In the genomic region with DNA sequence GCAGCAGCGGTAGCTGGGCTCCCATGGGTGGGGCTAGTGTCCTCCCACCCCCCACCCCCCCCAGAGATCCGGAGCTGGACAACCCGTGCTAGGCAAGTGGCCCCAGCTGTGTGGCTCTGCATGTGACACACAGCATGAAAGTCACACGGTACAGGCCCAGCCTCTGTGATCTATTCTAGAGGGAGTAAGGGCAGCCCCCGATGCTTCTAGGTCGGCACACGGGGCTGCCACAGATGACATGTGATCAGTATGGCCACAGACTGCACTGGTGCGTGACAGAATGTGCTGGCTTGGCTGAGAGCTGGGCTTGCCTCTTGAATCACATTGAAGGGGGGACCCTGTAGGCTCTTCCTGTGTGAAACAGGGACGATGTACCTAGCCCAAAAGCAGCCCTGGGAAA, we compare ENCODE assay signal across 12 mouse cellular contexts. TPM values are rescaled to one million over a fixed set of nuclear protein-coding genes. Genes with fewer than 3 reads are reported as not detected.
DNase-seq lines count a peak whose midpoint lies in the region; ATAC-seq and TF ChIP-seq lines count a peak whose summit lies in the region.
"Had no signal": no experiment of that assay in that cellular context is flagged by ENCODE, and none has a peak within 500 bp of the region (broad histone marks: within the 10 kb centered on the region; RNA-seq: fewer than 3 reads in every experiment).

No protein-coding gene starts in this region.

- H3K4me3 ChIP-seq in forebrain, embryonic 10.5 days = no peak overlapping the region
- H3K4me3 ChIP-seq in forebrain, embryonic 12.5 days (replicated peaks) = no peak overlapping the region
- H3K4me3 ChIP-seq in kidney, embryonic 16.5 days (ENCODE audit: low read length) = no peak overlapping the region
- no peak overlapping the region for H3K4me3 ChIP-seq in neural tube, embryonic 13.5 days
- no peak overlapping the region for H3K4me3 ChIP-seq in cerebellum, adult 2 months (replicated peaks; ENCODE audit: insufficient read depth, low read depth, low read length)
- H3K4me3 ChIP-seq: liver, embryonic 12.5 days had no signal

- WGBS in forebrain, embryonic 10.5 days = 81% methylated on average over 9 of the region's 9 CpGs
- 78% methylated on average over 9 of the region's 9 CpGs for WGBS in forebrain, embryonic 12.5 days
- 32% methylated on average over 9 of the region's 9 CpGs for WGBS in kidney, embryonic 16.5 days
- 62% methylated on average over 9 of the region's 9 CpGs for WGBS in neural tube, embryonic 13.5 days
- WGBS in cerebellum, adult 2 months = 29% methylated on average over 9 of the region's 9 CpGs

- CTCF ChIA-PET in Patski (lab: Charles Lee) = interaction anchor here (1.0 kb wide), 1 partner anchor 109 kb away, joined by 3 read pairs; no protein-coding TSS in a partner anchor

- TF ChIP-seq CTCF in Patski (IDR thresholded peaks at IDR 0.05) = no peak
- no peak for TF ChIP-seq CTCF in cerebellum, adult 2 months (IDR thresholded peaks at IDR 0.05; ENCODE audit: borderline replicate concordance, insufficient read depth, low read depth, low read length)

- POLR2A ChIA-PET in Patski (lab: Charles Lee) = interaction anchor here (1.1 to 1.6 kb wide), 2 partner anchors 13 to 72 kb away, joined by 4 to 5 read pairs; no protein-coding TSS in a partner anchor

- in situ Hi-C loops in Patski (cut with MboI; ENCODE audit: low pct_unique_long_range_greater_than_20kb) = no loop called here

- no peak overlapping the region for H3K4me2 ChIP-seq in forebrain, embryonic 12.5 days
- no peak overlapping the region for H3K4me2 ChIP-seq in kidney, embryonic 16.5 days (replicated peaks; ENCODE audit: low read depth, low read length)
- H3K4me2 ChIP-seq in neural tube, embryonic 13.5 days = no peak overlapping the region
- H3K4me2 ChIP-seq: liver, embryonic 12.5 days had no signal

- H3K9ac ChIP-seq in forebrain, embryonic 12.5 days = no peak overlapping the region
- H3K9ac ChIP-seq in kidney, embryonic 16.5 days (replicated peaks; ENCODE audit: low read length) = no peak overlapping the region
- no peak overlapping the region for H3K9ac ChIP-seq in neural tube, embryonic 13.5 days
- H3K9ac ChIP-seq: liver, embryonic 12.5 days had no signal

- no peaks in the 10 kb centered on the region for H3K9me3 ChIP-seq in forebrain, embryonic 10.5 days
- H3K9me3 ChIP-seq in forebrain, embryonic 12.5 days = no peaks in the 10 kb centered on the region
- H3K9me3 ChIP-seq in kidney, embryonic 16.5 days (ENCODE audit: low read length) = no peaks in the 10 kb centered on the region
- no peaks in the 10 kb centered on the region for H3K9me3 ChIP-seq in neural tube, embryonic 13.5 days
- H3K9me3 ChIP-seq: liver, embryonic 12.5 days had no signal

- no peak for ATAC-seq in forebrain, embryonic 12.5 days (ENCODE audit: low FRiP score)
- peak; percentile 88 for ATAC-seq in kidney, embryonic 16.5 days (ENCODE audit: low FRiP score, low TSS enrichment)
- peak; percentile 54 for ATAC-seq in Patski
- 0 out of 2 replicates have a peak, but pooled peaks have one; percentile 32 for ATAC-seq in neural tube, embryonic 13.5 days (ENCODE audit: low read depth)
- ATAC-seq: liver, embryonic 12.5 days had no signal

- peak overlapping the region; percentile 11; the same call in 1 of the 2 replicates for H3K27ac ChIP-seq in forebrain, embryonic 10.5 days
- no peak overlapping the region for H3K27ac ChIP-seq in forebrain, embryonic 12.5 days
- no peak overlapping the region for H3K27ac ChIP-seq in kidney, embryonic 16.5 days (ENCODE audit: low read length)
- H3K27ac ChIP-seq in neural tube, embryonic 13.5 days (replicated peaks) = no peak overlapping the region
- no peak overlapping the region for H3K27ac ChIP-seq in cerebellum, adult 2 months (ENCODE audit: insufficient read depth, low read length)
- H3K27ac ChIP-seq: liver, embryonic 12.5 days had no signal

- no peak for TF ChIP-seq POLR2A in cerebellum, adult 2 months (IDR thresholded peaks at IDR 0.05; ENCODE audit: borderline replicate concordance, insufficient read depth, low read length)

- DNase-seq in forebrain, embryonic 10.5 days (ENCODE audit: extremely low spot score, low spot score) = no peak
- DNase-seq in kidney, adult 8-10 months = no peak
- no peak for DNase-seq in Patski (ENCODE audit: low read depth, low spot score)
- DNase-seq in ovary, adult 18-20 months (ENCODE audit: low spot score) = no peak
- no peak for DNase-seq in cerebellum, adult 2 months
- DNase-seq: cerebellum, adult 11 months; lung, postnatal 4 days; spleen, adult 18-20 months had no signal

- no peaks in the 10 kb centered on the region for H3K27me3 ChIP-seq in forebrain, embryonic 10.5 days (ENCODE audit: poor library complexity, severe bottlenecking)
- H3K27me3 ChIP-seq in forebrain, embryonic 12.5 days = peaks cover 5% of the 10 kb centered on the region
- no peaks in the 10 kb centered on the region for H3K27me3 ChIP-seq in kidney, embryonic 16.5 days (ENCODE audit: insufficient read depth, low read length)
- no peaks in the 10 kb centered on the region for H3K27me3 ChIP-seq in Patski
- H3K27me3 ChIP-seq in neural tube, embryonic 13.5 days = no peaks in the 10 kb centered on the region
- H3K27me3 ChIP-seq in cerebellum, adult 2 months (ENCODE audit: control insufficient read depth, insufficient read depth, low read length) = no peaks in the 10 kb centered on the region
- H3K27me3 ChIP-seq: liver, embryonic 12.5 days had no signal

- H3K4me1 ChIP-seq in forebrain, embryonic 10.5 days = peaks cover 18% of the 10 kb centered on the region
- no peaks in the 10 kb centered on the region for H3K4me1 ChIP-seq in forebrain, embryonic 12.5 days
- H3K4me1 ChIP-seq in kidney, embryonic 16.5 days (ENCODE audit: insufficient read depth, low read length) = peaks cover 18% of the 10 kb centered on the region
- H3K4me1 ChIP-seq in neural tube, embryonic 13.5 days (replicated peaks) = no peaks in the 10 kb centered on the region; the same call in none of the 2 replicates
- H3K4me1 ChIP-seq in cerebellum, adult 2 months (ENCODE audit: control insufficient read depth, insufficient read depth, low read length) = no peaks in the 10 kb centered on the region

- H3K36me3 ChIP-seq in forebrain, embryonic 10.5 days (replicated peaks) = no peaks in the 10 kb centered on the region
- H3K36me3 ChIP-seq in forebrain, embryonic 12.5 days (replicated peaks) = no peaks in the 10 kb centered on the region
- peaks cover 23% of the 10 kb centered on the region for H3K36me3 ChIP-seq in kidney, embryonic 16.5 days (ENCODE audit: insufficient read depth, low read length)
- peaks cover 22% of the 10 kb centered on the region for H3K36me3 ChIP-seq in neural tube, embryonic 13.5 days

RNA-seq across cellular contexts. Expression of a gene that starts 46.7 kb away (rescaled TPM):
- 30.7 and 33.1 TPM in 2 replicates for polyA plus RNA-seq in forebrain, embryonic 10.5 days (2016; fragmentation: Nextera tagmentation; extraction: Ambion mirVana)
- polyA plus RNA-seq in forebrain, embryonic 12.5 days (2016; fragmentation: Nextera tagmentation; extraction: Ambion mirVana) = 35.6 and 42.0 TPM in 2 replicates
- polyA plus RNA-seq in kidney, embryonic 16.5 days (2015; fragmentation: Nextera tagmentation; extraction: Ambion mirVana) = 29.5 and 33.2 TPM in 2 replicates
- polyA plus RNA-seq in Patski (2021) = 28.2 TPM
- polyA plus RNA-seq in neural tube, embryonic 13.5 days (2015; fragmentation: Nextera tagmentation; extraction: Ambion mirVana) = 37.9 and 41.4 TPM in 2 replicates
- 53.0 and 54.0 TPM in 2 replicates for polyA plus RNA-seq in cerebellum, adult 2 months (2012; rRNA removed)
